Mouse (Mus musculus) spleen, adult 18-20 months (tissue): ENCODE measurements at regions not wholly inside any gene's neighbourhood (a gene's known extent, or its start where the extent isn't known, plus 50 kb on each side); places are given as distances from the start of the nearest gene placed in this dataset.

Experiments used
- DNase-seq, 2 experiments: peaks; one replicate each; pipeline ENCODE4 v3.0.0; 2022; ENCODE audit warnings: mixed read lengths in 2 of 2

DNA sequence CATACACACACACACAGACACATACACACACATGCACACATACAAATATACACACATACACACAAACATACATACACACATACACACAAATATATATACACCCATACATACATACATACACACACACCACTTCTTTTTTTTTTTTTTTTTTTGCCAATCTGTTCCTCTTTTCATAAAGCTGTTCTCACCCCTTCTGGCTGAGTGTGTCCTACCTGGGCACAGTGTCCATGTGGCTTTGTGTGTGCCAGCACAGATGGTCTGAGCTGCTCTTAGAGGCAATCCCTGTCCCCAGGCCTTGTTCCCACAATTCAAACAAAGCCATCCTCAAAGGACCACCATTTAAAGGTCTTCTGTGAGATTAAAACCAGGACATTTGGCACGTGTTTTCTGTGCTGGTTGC is 127.6 kb upstream of the Prep start:
- DNase-seq: no peak

DNA sequence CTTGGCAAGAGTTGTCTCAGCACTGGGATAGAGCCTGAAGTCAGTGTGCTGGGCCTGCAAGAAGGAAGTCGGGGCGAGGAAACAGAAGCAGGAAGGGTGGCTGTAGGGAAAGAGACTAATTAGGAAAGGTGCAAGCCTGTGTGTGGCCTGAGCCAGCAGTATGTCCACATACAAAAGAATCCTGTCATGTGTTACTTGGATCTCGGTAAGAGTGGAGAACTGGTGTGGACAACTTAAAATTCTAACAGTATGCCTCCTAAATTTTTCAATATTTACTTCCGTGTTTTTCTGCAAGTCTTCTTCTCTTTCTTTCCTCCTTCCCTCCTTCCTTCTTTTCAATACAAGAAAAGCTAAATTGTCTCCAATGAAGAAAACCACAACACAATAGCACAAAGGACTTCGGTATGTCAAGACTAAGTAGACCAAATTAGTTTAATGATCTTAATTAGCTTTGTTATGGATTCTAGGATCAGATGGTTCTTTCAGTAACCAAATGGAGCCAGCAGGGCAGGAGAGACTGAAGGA is 130.0 kb upstream of the Prep start:
- no peak for DNase-seq

- no peak for DNase-seq
Observed at GRCm38 (mm10) chr10:44930796-44931195, 136.2 kb upstream of the Prep start.

- DNase-seq: no peak
Observed at GRCm38 (mm10) chr10:44913751-44914388, 153.1 kb upstream of the Prep start.

GRCm38 (mm10) chr10:44904520-44904919 is 162.5 kb upstream of the Prep start:
- no peak for DNase-seq

DNA sequence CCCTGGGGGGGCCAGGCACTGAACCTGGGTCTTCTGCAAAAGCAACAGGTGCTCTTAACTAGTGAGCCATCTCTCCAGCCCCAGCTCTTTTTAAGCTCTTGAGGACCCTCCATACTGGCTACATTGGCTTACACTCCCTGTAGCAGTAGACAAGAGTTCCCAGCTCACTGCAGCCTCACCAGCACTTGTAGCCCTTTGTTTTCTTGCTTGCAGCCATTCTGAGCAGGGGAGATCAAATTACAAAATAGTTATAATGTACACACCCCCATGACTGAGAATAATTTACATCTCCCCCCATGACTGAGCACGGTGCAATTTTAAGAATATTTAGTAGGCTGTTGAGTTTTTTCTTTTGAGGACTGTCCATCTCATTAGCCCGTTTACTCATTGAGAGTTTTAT is 165.8 kb upstream of the Prep start:
- DNase-seq: no peak

GRCm38 (mm10) chr10:44892124-44892523 is 174.9 kb upstream of the Prep start:
- no peak for DNase-seq

DNA sequence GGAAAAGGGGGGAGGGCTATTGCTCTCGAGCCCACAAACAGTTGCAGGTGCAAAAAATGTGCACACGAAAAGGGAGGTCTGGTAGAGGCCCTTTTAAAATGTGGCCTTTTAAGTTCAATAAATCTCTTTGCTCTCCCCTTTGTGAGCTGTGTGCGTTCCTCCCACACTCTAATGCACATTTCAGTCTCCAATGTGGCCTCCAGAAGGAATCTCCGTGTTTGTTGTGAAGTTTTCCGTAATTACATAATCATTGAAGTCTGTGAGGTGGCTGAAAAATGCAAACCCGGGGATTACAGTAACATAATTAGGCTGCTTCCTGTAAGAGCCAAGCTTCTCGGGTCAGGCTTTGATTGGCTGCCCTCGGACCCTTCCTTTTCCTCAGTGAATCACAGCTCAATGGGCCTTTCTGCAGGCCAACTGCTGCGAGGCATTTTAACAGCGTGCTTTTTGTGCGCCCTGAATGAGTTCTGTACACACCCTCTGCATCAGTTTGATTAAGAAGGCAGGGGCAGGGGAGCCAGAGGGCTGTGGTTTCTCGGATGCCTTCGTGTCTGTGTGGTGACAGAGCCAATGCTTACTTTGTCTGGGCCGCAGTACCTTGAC is 179.8 kb upstream of the Prep start:
- DNase-seq: no peak

DNA sequence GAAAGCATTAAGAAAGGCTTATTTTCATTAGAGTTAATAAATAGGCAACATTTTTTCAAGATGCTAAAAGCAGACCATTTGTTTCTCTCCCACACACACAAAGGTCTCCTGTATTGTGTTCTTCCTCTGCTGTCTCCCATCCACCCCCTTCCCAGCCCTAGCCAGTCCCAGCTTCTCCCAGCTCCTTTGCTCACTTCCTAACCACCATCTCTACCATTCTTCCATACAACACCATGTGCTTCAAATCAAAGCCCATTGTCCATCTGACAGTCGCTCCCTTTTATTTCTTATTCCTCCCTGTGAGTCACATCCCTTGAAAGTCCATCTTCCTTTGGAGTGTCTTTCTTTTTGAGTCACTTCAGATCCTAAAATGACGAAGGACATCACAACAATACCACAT is 185.0 kb upstream of the Prep start:
- no peak for DNase-seq

GRCm38 (mm10) chr10:44877076-44877663 is 189.8 kb upstream of the Prep start:
- DNase-seq: no peak

GRCm38 (mm10) chr10:44873642-44874285 is 193.2 kb upstream of the Prep start:
- no peak for DNase-seq

GRCm38 (mm10) chr10:44864191-44864747 is 202.7 kb upstream of the Prep start:
- DNase-seq: no peak

- no peak for DNase-seq
Observed at GRCm38 (mm10) chr10:44862360-44862674, 204.7 kb upstream of the Prep start.

- no peak for DNase-seq
Observed at GRCm38 (mm10) chr10:44861671-44862359, 205.2 kb upstream of the Prep start.

GRCm38 (mm10) chr10:44857444-44857843 is 209.6 kb upstream of the Prep start:
- no peak for DNase-seq

DNA sequence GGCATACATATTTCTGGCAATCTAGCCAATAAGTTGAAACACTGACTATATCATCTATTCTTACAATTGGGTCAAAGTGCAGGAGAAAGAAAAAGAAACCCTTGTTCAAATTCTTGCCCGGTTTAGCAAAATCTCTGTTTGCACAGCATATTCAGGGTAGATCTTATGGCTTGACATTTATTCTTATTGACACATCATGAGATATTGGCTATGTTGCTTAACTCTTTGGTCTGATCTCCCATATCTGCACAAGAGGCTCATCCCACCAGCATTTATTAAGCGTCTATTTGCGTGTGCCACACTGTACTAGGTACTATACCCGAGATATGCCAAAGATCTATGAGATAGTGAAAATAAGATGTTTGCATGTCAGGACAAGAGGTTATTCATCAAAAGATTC is 212.9 kb upstream of the Prep start:
- no peak for DNase-seq

GRCm38 (mm10) chr10:44849016-44849415 is 218.0 kb upstream of the Prep start:
- no peak for DNase-seq

DNA sequence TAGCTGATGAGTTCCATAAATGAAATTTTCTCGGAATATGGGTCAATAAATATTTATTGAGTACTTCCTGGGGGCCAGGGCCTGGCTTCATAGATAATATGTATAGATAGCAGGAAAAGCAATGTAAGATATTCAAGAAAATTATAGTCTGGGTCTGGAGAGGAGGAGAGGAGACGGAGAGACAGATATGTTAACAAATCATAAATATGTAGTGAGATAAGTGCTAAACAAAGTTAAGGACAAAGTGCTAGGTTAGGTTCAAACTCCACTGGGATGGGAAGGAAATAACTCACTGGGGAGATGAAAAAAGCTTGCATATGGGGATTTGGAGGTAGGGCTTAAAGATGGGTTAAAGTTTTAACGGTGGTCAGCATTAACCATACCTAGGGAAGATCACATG is 220.2 kb upstream of the Prep start:
- no peak for DNase-seq

DNA sequence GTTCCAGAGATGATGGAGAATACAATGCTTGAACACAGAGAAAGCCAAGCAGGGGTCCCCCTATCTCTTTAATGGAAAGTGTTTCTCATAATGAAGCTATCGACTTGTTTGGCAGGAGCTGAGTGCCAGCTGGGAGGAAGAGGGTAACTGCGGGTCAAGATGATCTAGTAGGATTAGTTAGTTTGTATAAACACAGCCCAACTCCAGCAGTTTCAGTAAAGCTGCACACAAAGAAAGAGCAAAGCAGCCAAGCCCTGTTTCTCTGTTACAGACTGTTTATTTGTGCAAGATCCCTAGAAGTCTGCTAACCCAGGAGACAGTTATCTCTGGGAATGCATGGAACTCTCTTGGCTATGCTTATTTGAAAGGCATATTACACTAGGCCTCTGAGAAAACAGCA is 220.9 kb upstream of the Prep start:
- DNase-seq: no peak

DNA sequence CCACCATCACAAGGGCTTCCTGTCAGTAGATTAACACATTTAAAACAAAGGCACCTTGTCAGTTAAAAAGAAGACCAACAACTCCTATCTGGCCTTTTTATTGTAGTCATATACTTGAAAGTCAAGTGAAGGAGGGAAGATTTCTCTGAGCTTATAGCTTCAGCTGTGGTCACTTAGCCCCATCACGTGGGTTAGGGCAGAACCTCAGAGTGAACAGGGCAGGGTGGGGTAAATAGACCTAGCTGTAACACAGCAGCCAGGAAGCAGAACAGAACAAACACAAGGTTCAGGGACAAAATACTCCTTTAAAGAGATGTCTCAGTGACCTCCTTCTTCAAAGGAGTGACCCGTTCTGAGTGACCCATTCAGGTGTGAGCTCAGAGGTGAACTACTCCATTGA is 226.6 kb upstream of the Prep start:
- no peak for DNase-seq

DNA sequence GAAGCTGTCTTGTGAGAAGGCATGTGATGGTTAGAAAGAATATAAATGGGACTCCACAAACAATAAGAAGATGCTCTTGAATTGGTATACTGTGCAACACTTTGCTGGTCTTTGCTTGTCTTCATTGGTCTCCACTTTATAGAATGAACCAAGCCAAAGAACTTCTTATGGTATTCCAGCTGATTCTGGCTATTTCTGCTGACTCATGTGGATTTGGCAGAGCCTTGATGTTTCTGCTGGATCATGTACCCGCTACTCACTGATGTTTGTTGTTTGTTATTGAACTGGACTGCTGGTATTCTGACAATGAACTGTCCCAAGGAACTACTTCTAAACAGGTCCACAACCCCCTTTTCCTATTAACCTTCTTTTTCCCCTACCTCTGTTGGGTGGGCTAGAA is 234.5 kb upstream of the Prep start:
- no peak for DNase-seq

DNA sequence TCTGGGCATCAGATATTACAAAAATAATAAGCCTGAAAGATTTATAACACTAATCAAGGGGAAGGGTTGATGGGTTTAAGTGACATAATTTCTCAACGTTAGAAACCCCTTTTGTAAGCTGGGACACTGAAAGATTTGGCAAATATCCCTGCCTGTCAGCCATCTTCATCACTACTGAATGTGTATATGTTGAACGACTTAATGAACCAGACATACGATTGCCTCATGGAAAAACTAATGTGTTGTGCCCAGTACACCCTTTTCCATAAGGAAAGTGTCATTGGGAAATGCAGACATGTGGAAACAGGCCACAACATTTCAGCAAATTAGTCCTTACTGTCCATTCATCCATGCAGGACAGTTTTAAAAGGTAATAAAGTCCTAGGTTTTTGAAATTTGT is 240.7 kb upstream of the Prep start:
- DNase-seq: no peak

DNA sequence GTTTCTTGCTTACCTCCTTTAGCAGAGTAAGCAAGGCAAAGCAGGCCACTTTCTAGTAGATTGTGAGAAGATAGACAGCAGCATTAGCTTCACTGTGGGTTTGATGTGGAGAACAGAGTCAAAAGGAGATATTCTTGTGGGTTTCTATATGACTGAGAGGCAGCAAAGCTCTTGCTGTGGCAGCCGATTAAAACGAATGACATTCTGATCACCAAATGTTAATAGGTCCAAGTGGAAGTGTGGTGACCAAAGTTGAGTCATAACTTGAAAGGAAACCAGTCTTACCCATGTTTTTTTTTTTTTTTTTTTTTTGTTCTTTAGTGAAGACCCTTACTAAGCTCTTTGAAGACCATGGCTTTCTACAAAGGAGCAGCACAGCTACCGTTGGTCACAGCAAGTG is 245.3 kb upstream of the Prep start:
- DNase-seq: no peak
